Mouse (Mus musculus): ENCODE results near the gene Pik3r1. TPM values are rescaled to one million over a fixed set of nuclear protein-coding genes. Genes with fewer than 3 reads are reported as not detected.

Pik3r1 gene
- polyA plus RNA-seq, 1 experiment from 2014 or later = 16.6 TPM

DNA sequence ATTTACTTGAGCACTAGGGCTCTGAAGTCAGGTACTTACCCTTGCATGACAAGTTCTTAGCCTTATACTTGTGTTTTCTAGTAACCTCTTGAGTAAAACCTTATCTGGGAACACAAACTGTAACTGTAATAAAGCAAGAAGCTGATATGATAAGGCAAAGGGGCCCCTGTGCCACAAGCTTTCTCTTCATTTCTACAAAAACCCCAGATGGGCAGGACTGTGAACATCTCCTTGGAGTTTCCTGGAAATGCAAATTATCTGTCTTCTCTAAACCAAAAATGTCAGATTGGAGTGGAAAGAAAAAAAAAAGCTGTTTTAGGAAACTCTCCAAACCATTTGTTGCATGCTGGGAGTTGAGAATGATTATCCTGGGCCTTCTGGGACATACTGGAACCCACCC lies 3.1 kb upstream of the Pik3r1 start:
- no peak for ATAC-seq (replicated peaks; ENCODE audit: insufficient number of reproducible peaks, low FRiP score, low TSS enrichment)
- Histone ChIP-seq H3K27ac (ENCODE audit: low read depth, low read length) (no peak overlapping the region), H3K4me2 (no peak overlapping the region), H3K4me3 (ENCODE audit: low read depth, low read length) (no peak overlapping the region), H3K9ac (ENCODE audit: low read depth, low read length) (no peak overlapping the region), H3K27me3 (ENCODE audit: control insufficient read depth, insufficient read depth, low read length) (no peaks in the 10 kb centered on the region), H3K36me3 (ENCODE audit: control insufficient read depth, insufficient read depth, low read length) (no peaks in the 10 kb centered on the region), H3K9me3 (replicated peaks; ENCODE audit: control insufficient read depth, low read length) (no peaks in the 10 kb centered on the region), H3K4me1 (ENCODE audit: control insufficient read depth, insufficient read depth, low read length) (peaks cover 4% of the 10 kb centered on the region)

DNA sequence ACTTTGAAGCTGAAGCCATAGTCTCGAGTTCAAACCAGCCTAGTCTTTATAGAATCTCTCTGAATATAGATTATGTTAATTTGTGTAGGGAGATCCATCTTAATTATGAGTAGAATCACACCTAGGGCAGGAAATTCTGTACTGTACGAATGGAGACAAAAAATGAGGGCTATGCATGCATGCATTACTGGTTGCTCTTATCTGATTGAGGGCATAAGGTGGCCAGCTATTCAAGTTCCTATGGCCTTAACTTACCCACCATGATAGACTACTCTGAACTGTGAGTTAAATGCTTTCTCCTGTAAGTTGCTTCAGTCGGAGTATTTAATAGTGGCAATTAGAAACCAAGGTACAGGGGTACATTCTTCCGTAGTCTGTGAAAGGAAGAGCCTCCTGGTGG lies 1.9 kb upstream of the Pik3r1 start:
- Histone ChIP-seq H3K27ac (ENCODE audit: low read depth, low read length) (no peak overlapping the region), H3K9ac (ENCODE audit: low read depth, low read length) (no peak overlapping the region), H3K9me3 (replicated peaks; ENCODE audit: control insufficient read depth, low read length) (no peaks in the 10 kb centered on the region), H3K4me2 (no peak overlapping the region), H3K36me3 (ENCODE audit: control insufficient read depth, insufficient read depth, low read length) (no peaks in the 10 kb centered on the region), H3K4me3 (ENCODE audit: low read depth, low read length) (no peak overlapping the region), H3K4me1 (ENCODE audit: control insufficient read depth, insufficient read depth, low read length) (peaks cover 15% of the 10 kb centered on the region), H3K27me3 (ENCODE audit: control insufficient read depth, insufficient read depth, low read length) (no peaks in the 10 kb centered on the region)
- ATAC-seq (replicated peaks; ENCODE audit: insufficient number of reproducible peaks, low FRiP score, low TSS enrichment) = no peak
- 86% methylated on average over 4 of the region's 4 CpGs for WGBS (ENCODE audit: insufficient replicate concordance)

DNA sequence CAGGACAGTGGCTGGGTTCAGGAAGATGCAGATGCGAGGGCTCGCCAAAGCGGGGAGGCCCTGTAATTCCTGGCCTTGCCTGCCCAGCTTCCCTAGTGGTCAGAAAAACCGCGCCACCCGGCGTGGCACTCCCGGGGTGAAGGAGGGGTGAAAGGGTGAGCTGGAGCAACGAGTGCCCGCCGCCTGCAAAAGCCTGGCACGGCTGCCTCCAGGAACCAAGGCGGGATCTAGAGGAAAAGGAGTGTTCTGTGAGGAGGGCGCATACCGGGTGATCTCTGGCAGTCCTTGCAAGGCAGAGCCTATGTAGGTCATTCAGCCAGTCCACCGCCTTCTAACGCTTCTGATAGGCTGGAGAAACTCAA lies 594 bp upstream of the Pik3r1 start:
- H3K27me3 ChIP-seq (ENCODE audit: control insufficient read depth, insufficient read depth, low read length) = no peaks in the 10 kb centered on the region
- WGBS (ENCODE audit: insufficient replicate concordance) = under 1% methylated on average over 17 of the region's 17 CpGs
- peaks cover 24% of the 10 kb centered on the region for H3K4me1 ChIP-seq (ENCODE audit: control insufficient read depth, insufficient read depth, low read length)
- no peaks in the 10 kb centered on the region for H3K9me3 ChIP-seq (replicated peaks; ENCODE audit: control insufficient read depth, low read length)
- no peaks in the 10 kb centered on the region for H3K36me3 ChIP-seq (ENCODE audit: control insufficient read depth, insufficient read depth, low read length)
- ATAC-seq (replicated peaks; ENCODE audit: insufficient number of reproducible peaks, low FRiP score, low TSS enrichment) = no peak
- peak overlapping the region; percentile 89 for H3K4me3 ChIP-seq (ENCODE audit: low read depth, low read length)
- peak overlapping the region; percentile 84 for H3K4me2 ChIP-seq
- peak overlapping the region; percentile 80 for H3K9ac ChIP-seq (ENCODE audit: low read depth, low read length)
- peak overlapping the region; percentile 94 for H3K27ac ChIP-seq (ENCODE audit: low read depth, low read length)

DNA sequence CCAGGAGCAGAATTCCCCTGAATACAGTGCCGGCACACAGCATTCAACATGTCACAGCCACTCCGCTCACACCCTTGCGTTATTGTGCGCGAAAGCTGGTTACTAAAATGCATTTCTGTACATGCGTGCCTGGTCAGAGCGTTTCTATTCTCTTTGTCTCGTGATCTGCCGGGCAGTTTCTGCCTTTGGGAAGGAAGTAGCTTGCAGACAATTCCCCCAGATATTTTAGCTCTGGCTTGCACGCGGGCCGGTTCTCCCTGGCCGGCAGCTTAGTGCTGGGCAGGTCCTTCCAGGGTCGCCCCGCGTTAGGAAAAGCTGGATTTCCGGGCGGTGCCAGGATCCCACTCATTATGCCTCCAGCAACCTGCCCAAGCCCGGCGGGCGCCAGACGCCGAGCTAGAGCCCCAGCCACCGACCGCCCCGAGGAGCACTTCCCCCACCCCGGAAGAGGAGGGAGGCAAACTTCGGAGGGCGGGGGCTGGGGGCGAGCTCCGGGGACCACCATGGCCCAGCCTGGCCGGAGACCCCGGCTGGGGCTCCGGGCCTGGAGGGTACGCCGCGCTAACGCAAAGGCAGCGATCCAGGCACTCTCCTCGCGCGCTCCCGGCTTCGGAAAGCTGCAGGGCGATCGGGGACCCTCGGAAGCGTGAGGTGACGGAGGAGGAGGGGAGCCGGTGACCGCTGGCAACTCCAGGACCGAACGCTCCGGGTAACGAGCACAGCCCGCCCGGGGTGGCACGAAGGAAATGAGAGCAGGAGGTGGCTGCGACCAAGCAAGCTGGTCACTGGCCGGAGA lies 806 bp downstream of the Pik3r1 start:
- H3K9ac ChIP-seq (ENCODE audit: low read depth, low read length) = peak overlapping the region; percentile 94
- H3K9me3 ChIP-seq (replicated peaks; ENCODE audit: control insufficient read depth, low read length) = no peaks in the 10 kb centered on the region
- H3K36me3 ChIP-seq (ENCODE audit: control insufficient read depth, insufficient read depth, low read length) = no peaks in the 10 kb centered on the region
- peaks cover 30% of the 10 kb centered on the region for H3K4me1 ChIP-seq (ENCODE audit: control insufficient read depth, insufficient read depth, low read length)
- peak; percentile 49 for ATAC-seq (replicated peaks; ENCODE audit: insufficient number of reproducible peaks, low FRiP score, low TSS enrichment)
- H3K27me3 ChIP-seq (ENCODE audit: control insufficient read depth, insufficient read depth, low read length) = no peaks in the 10 kb centered on the region
- WGBS (ENCODE audit: insufficient replicate concordance) = under 1% methylated on average over 60 of the region's 60 CpGs
- H3K4me3 ChIP-seq (ENCODE audit: low read depth, low read length) = peak overlapping the region; percentile 89
- H3K4me2 ChIP-seq = peak overlapping the region; percentile 84
- peak overlapping the region; percentile 94 for H3K27ac ChIP-seq (ENCODE audit: low read depth, low read length)

DNA sequence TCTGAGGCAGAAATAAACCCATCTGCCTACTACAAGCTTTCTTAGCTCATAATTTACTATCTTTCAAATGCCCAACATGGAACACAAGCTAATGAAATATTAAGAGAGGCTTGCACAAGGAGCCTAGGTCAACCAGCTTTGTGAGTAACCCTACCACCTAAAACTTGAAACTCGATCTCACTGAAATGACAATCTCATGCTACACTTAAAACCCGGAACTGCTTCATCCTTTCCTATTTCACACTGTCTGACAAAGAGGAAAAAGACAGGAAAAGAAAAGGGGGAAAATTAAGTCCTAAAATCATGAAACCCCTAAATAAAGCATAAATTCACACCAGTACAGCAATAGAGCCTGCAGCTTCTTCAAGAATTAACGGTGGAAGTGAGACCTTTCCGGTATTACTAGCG lies 1.4 kb downstream of the Pik3r1 start:
- Histone ChIP-seq H3K4me2 (peak overlapping the region; percentile 84), H3K9ac (ENCODE audit: low read depth, low read length) (peak overlapping the region; percentile 94), H3K36me3 (ENCODE audit: control insufficient read depth, insufficient read depth, low read length) (no peaks in the 10 kb centered on the region), H3K4me3 (ENCODE audit: low read depth, low read length) (peak overlapping the region; percentile 89), H3K9me3 (replicated peaks; ENCODE audit: control insufficient read depth, low read length) (no peaks in the 10 kb centered on the region), H3K4me1 (ENCODE audit: control insufficient read depth, insufficient read depth, low read length) (peaks cover 33% of the 10 kb centered on the region), H3K27me3 (ENCODE audit: control insufficient read depth, insufficient read depth, low read length) (no peaks in the 10 kb centered on the region), H3K27ac (ENCODE audit: low read depth, low read length) (no peak overlapping the region)
- 1% methylated on average over 5 of the region's 5 CpGs for WGBS (ENCODE audit: insufficient replicate concordance)
- no peak for ATAC-seq (replicated peaks; ENCODE audit: insufficient number of reproducible peaks, low FRiP score, low TSS enrichment)

DNA sequence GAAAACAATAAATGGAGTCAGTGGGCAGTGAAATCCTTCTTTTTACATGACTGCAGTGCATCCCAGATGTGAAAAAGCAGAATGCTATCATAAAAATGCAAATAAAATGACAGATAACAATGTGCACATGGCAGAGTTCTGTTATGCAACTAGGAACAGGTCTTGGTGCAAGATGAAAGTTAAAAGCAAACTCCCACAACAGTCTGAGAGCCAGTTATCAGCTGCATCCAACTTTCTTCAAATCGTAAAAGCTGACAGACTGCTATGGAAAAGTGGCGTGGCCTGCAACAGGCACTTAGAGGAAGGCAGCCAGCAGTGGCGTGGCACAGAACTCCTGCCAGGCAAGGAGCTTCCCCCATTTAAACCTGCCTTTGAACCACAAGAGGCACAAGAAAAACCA lies 2.0 kb downstream of the Pik3r1 start:
- ATAC-seq (replicated peaks; ENCODE audit: insufficient number of reproducible peaks, low FRiP score, low TSS enrichment) = no peak
- H3K4me1 ChIP-seq (ENCODE audit: control insufficient read depth, insufficient read depth, low read length) = peaks cover 39% of the 10 kb centered on the region
- H3K9ac ChIP-seq (ENCODE audit: low read depth, low read length) = peak overlapping the region; percentile 94; the same call in 1 of the 2 replicates
- no peaks in the 10 kb centered on the region for H3K27me3 ChIP-seq (ENCODE audit: control insufficient read depth, insufficient read depth, low read length)
- peak overlapping the region; percentile 84 for H3K4me2 ChIP-seq
- H3K27ac ChIP-seq (ENCODE audit: low read depth, low read length) = no peak overlapping the region
- no peaks in the 10 kb centered on the region for H3K9me3 ChIP-seq (replicated peaks; ENCODE audit: control insufficient read depth, low read length)
- H3K4me3 ChIP-seq (ENCODE audit: low read depth, low read length) = peak overlapping the region; percentile 89
- WGBS (ENCODE audit: insufficient replicate concordance) = 26% methylated on average over 3 of the region's 3 CpGs
- no peaks in the 10 kb centered on the region for H3K36me3 ChIP-seq (ENCODE audit: control insufficient read depth, insufficient read depth, low read length)

DNA sequence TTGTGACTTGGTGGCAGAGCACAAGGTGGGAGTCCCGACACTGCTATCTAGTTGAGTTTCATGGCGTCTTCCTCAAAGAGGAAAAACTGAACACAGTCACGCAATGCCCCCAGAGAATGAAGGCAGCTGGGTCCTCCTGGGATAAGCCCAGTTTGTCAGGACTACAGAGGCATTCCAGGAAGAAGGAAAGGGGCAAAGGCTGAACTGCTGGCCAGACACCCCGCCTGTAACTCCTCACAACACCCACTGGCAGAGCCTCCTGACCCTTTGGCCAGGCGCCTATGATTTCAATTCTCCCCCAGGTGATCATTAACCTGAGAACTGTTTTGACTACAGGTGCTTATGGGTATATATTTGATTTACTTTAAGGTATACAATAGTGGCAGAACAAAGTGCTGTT lies 3.9 kb downstream of the Pik3r1 start:
- no peak for ATAC-seq (replicated peaks; ENCODE audit: insufficient number of reproducible peaks, low FRiP score, low TSS enrichment)
- WGBS (ENCODE audit: insufficient replicate concordance) = 71% methylated on average over 5 of the region's 5 CpGs
- no peaks in the 10 kb centered on the region for H3K27me3 ChIP-seq (ENCODE audit: control insufficient read depth, insufficient read depth, low read length)
- H3K27ac ChIP-seq (ENCODE audit: low read depth, low read length) = no peak overlapping the region
- H3K9ac ChIP-seq (ENCODE audit: low read depth, low read length) = no peak overlapping the region
- no peak overlapping the region for H3K4me3 ChIP-seq (ENCODE audit: low read depth, low read length)
- peaks cover 56% of the 10 kb centered on the region for H3K4me1 ChIP-seq (ENCODE audit: control insufficient read depth, insufficient read depth, low read length)
- H3K4me2 ChIP-seq = no peak overlapping the region
- no peaks in the 10 kb centered on the region for H3K36me3 ChIP-seq (ENCODE audit: control insufficient read depth, insufficient read depth, low read length)
- H3K9me3 ChIP-seq (replicated peaks; ENCODE audit: control insufficient read depth, low read length) = no peaks in the 10 kb centered on the region

DNA sequence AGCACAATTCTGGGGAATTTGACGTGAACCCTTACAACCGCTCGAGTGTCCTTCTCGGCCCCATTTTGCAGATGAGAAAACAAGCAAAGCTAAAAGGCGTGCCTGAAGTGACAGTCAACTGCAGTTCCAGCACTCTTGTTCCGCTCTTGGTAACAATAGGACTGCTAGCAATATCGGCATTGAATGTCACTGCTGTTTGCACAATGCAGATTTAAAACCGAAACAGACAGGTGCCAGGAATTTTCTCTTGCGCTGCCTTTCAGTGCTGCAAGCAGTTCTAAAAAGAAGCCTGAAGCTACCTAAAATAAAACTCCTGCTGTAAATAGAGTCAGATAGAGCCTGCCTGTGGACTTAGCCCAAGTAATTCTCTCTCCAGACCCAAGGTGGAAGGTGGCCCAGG lies 4.3 kb downstream of the Pik3r1 start:
- WGBS (ENCODE audit: insufficient replicate concordance) = 84% methylated on average over 9 of the region's 9 CpGs
- no peaks in the 10 kb centered on the region for H3K27me3 ChIP-seq (ENCODE audit: control insufficient read depth, insufficient read depth, low read length)
- no peak overlapping the region for H3K4me3 ChIP-seq (ENCODE audit: low read depth, low read length)
- H3K4me2 ChIP-seq = no peak overlapping the region
- no peak for ATAC-seq (replicated peaks; ENCODE audit: insufficient number of reproducible peaks, low FRiP score, low TSS enrichment)
- no peak overlapping the region for H3K9ac ChIP-seq (ENCODE audit: low read depth, low read length)
- H3K9me3 ChIP-seq (replicated peaks; ENCODE audit: control insufficient read depth, low read length) = no peaks in the 10 kb centered on the region
- peaks cover 59% of the 10 kb centered on the region for H3K4me1 ChIP-seq (ENCODE audit: control insufficient read depth, insufficient read depth, low read length)
- no peak overlapping the region for H3K27ac ChIP-seq (ENCODE audit: low read depth, low read length)
- H3K36me3 ChIP-seq (ENCODE audit: control insufficient read depth, insufficient read depth, low read length) = no peaks in the 10 kb centered on the region

DNA sequence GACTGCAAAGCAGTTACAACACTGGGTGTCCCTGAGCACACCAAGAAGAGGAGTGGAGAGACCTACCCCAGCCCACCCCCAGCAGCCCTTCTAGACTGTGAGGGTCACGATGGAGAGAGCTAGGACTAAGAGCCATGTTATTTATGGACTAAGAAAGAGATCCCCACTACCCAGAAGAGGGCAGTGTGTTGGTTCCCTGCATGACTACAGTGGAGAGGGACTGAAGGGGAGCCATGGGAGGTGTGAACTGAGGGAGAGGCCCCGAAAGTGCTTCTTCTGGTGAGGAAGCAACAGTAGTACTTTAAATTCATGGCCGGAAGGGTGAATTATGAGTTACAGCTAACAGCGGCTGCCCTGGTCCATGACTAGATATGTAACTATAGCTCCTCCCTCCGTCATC lies 4.9 kb downstream of the Pik3r1 start:
- Histone ChIP-seq H3K4me3 (ENCODE audit: low read depth, low read length) (no peak overlapping the region), H3K27ac (ENCODE audit: low read depth, low read length) (no peak overlapping the region), H3K36me3 (ENCODE audit: control insufficient read depth, insufficient read depth, low read length) (no peaks in the 10 kb centered on the region), H3K9ac (ENCODE audit: low read depth, low read length) (no peak overlapping the region), H3K27me3 (ENCODE audit: control insufficient read depth, insufficient read depth, low read length) (no peaks in the 10 kb centered on the region), H3K4me1 (ENCODE audit: control insufficient read depth, insufficient read depth, low read length) (peaks cover 64% of the 10 kb centered on the region), H3K9me3 (replicated peaks; ENCODE audit: control insufficient read depth, low read length) (no peaks in the 10 kb centered on the region), H3K4me2 (no peak overlapping the region)
- ATAC-seq (replicated peaks; ENCODE audit: insufficient number of reproducible peaks, low FRiP score, low TSS enrichment) = no peak
- WGBS (ENCODE audit: insufficient replicate concordance) = 79% methylated on average over 5 of the region's 5 CpGs

Data from heart, embryonic 11.5 days (tissue).